Mouse (Mus musculus) liver, embryonic 12.5 days (tissue): ENCODE results near the gene Mpz. TPM values are rescaled to one million over a fixed set of nuclear protein-coding genes. Genes with fewer than 3 reads are reported as not detected.
"Not testable (repeated sequence)": the region's sequence is repeated elsewhere in the genome, so short reads cannot be mapped to it uniquely, and the experiment has no call there.

Source experiments
- ATAC-seq: fragments of 200-750 bp; cut with Nextera tagmentation; 2 replicates; pipeline ENCODE4 v1.8.0; 2017; ENCODE audit warnings: moderate number of reproducible peaks, mild to moderate bottlenecking, moderate library complexity
- H3K27ac ChIP-seq: fragments of 300-500 bp; sonication (generic); 2 replicates; pipeline ENCODE4 v1.5.1; 2016; ENCODE audit warnings: mild to moderate bottlenecking
- H3K27me3 ChIP-seq: fragments of 300-500 bp; sonication (generic); replicated peaks from 2 replicates; pipeline ENCODE4 v1.6.1; 2016; ENCODE audit warnings: mild to moderate bottlenecking, moderate library complexity
- H3K36me3 ChIP-seq: fragments of 300-500 bp; sonication (generic); 2 replicates; pipeline ENCODE4 v1.6.1; 2016; ENCODE audit warnings: mild to moderate bottlenecking, moderate library complexity
- H3K4me1 ChIP-seq: fragments of 300-500 bp; sonication (generic); 2 replicates; pipeline ENCODE4 v1.6.1; 2016
- H3K4me2 ChIP-seq: fragments of 300-500 bp; sonication (generic); 2 replicates; pipeline ENCODE4 v1.6.1; 2016; ENCODE audit warnings: mild to moderate bottlenecking, moderate library complexity
- H3K4me3 ChIP-seq: fragments of 300-500 bp; sonication (generic); 2 replicates; pipeline ENCODE4 v1.5.1; 2016; ENCODE audit warnings: mild to moderate bottlenecking, moderate library complexity
- H3K9ac ChIP-seq: fragments of 300-500 bp; sonication (generic); 2 replicates; pipeline ENCODE4 v1.6.1; 2016; ENCODE audit warnings: mild to moderate bottlenecking, moderate library complexity
- H3K9me3 ChIP-seq: fragments of 300-500 bp; sonication (generic); replicated peaks from 2 replicates; pipeline ENCODE4 v1.6.1; 2016; ENCODE audit warnings: mild to moderate bottlenecking, moderate library complexity
- WGBS: fragments of 180-500 bp; shearing (Covaris S2); methylation state at CpG from one replicate; pipeline ENCODE4 v1.1.7; 2016; ENCODE audit not compliant: insufficient replicate concordance; 5-methylcytosine and 5-hydroxymethylcytosine counted together
- polyA plus RNA-seq: library from polyadenylated mRNA; unstranded; fragments of >200 nt; fragmentation: Nextera tagmentation; extraction: Ambion mirVana; gene quantifications from 2 replicates; pipeline ENCODE4 v1.2.1, GENCODE M21; 2016

Gene Mpz
- polyA plus RNA-seq, 1 experiment from 2014 or later: 0.10 TPM

DNA sequence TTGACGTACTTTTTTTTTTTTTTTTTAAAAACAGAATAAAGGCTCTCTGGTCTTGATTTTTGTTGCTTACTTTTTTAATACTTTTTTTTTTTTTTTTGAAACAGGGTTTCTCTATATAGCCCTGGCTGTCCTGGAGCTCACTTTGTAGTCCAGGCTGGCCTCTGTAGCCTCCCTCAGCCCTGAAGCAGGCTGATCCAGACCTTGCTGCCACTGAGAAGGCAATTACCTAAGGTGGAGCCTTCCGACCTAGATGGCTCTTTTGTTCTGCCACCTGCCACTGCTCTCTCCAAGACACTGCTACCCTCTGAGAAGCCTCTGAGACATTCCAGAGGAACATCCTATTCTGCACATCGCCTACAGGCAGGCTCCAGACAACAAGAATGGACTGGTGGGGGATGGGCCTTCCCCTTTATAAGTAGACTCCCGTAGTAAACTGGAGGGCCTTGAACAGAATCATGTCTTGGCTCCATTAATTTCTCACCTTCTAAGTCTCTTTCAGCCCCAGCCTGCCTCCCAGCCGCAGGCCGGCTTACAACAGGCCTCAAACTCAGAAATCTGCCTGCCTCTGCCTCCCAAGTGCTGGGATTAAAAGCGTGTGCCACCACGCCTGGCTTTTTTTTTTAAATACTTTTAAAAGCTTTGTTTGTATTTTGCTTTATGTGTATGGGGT is 12.9 kb upstream of the Mpz start:
- peaks cover 96% of the 10 kb centered on the region for H3K36me3 ChIP-seq
- not testable (repeated sequence) for H3K4me1 ChIP-seq, H3K9me3 ChIP-seq, H3K27ac ChIP-seq, ATAC-seq, H3K4me3 ChIP-seq, H3K9ac ChIP-seq, H3K27me3 ChIP-seq, H3K4me2 ChIP-seq
- WGBS: 91% methylated on average over 8 of the region's 8 CpGs

DNA sequence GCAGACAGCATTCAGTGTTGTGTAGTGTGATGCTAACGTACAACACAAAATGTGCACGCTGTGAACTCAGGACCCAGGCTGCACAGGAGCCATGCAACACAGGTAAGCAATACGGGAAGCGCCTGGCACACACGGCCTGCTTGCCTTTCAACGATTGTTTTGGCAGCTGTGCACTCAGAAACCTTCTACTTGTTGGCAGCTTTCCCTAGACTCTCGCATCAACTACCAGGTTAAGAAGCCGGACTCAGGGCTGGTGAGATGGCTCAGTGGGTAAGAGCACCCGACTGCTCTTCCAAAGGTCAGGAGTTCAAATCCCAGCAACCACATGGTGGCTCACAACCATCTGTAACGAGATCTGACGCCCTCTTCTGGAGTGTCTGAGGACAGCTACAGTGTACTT is 7.5 kb upstream of the Mpz start:
- not testable (repeated sequence) for ATAC-seq, H3K4me3 ChIP-seq, H3K9ac ChIP-seq, H3K27me3 ChIP-seq, H3K4me2 ChIP-seq, H3K9me3 ChIP-seq, H3K4me1 ChIP-seq, H3K27ac ChIP-seq
- WGBS: 81% methylated on average over 10 of the region's 11 CpGs
- H3K36me3 ChIP-seq: peaks cover 83% of the 10 kb centered on the region

DNA sequence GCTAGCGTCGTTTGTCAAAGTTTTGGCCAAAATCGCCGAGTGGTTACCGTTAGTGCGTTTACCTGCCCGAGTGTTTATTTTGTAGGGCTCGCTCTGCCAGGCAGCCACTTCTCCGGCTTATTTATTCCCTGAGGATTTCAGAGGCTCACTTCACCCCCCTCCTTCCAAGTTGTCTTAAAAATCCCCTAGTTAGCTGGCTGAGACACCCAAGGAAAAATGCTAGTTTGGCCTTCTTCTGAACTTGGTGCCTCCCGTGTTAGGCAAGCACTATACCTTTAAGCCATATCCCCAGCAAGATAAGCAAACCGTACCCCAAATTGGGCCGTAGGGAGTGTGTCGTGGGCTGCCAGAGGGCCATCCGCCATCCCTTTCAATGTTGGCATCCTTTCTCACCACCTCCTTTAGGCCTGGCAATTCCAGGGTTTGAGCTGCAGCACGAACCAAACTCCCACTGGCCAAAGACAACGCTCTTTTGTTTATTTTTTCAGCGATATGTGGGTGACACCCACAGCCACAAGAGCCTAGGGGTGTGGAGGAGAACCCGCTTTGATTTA is 404 bp downstream of the Mpz start:
- Histone ChIP-seq H3K36me3 (peaks cover 8% of the 10 kb centered on the region), H3K4me2 (peak overlapping the region; percentile 87), H3K4me1 (peaks cover 32% of the 10 kb centered on the region), H3K4me3 (peak overlapping the region; percentile 98), H3K9me3 (no peaks in the 10 kb centered on the region), H3K27ac (peak overlapping the region; percentile 80), H3K27me3 (peaks cover 17% of the 10 kb centered on the region), H3K9ac (peak overlapping the region; percentile 90)
- peak; percentile 34; the same call in 1 of the 2 replicates for ATAC-seq
- 9% methylated on average over 18 of the region's 18 CpGs for WGBS

DNA sequence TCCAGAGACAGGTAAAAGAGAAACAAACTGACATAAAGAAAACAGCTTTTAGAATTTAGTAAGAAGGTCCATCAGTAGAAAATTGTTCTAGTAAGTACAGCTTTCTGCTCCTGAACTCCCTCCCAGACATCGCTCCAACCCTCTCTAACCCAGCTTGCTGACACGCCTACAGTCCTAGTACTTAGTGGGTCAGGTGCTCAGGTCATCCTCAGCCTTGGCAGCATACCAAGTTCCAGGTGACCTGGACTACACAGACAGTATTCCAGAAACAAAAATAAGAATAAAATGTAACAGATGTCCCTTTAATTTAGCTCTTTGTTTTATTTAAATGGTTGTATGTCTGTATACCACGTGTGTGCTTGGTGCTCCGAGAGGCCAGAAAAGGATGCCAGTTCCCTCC is 1.5 kb downstream of the Mpz start:
- Histone ChIP-seq H3K9me3 (no peaks in the 10 kb centered on the region), H3K4me3 (no peak overlapping the region), H3K4me2 (no peak overlapping the region), H3K36me3 (0 out of 2 replicates have a peak, but pooled peaks cover 4% of the 10 kb centered on the region), H3K27ac (no peak overlapping the region), H3K27me3 (peaks cover 28% of the 10 kb centered on the region), H3K4me1 (peaks cover 32% of the 10 kb centered on the region), H3K9ac (no peak overlapping the region)
- ATAC-seq: no peak
- WGBS: 83% methylated on average over 4 of the region's 4 CpGs

DNA sequence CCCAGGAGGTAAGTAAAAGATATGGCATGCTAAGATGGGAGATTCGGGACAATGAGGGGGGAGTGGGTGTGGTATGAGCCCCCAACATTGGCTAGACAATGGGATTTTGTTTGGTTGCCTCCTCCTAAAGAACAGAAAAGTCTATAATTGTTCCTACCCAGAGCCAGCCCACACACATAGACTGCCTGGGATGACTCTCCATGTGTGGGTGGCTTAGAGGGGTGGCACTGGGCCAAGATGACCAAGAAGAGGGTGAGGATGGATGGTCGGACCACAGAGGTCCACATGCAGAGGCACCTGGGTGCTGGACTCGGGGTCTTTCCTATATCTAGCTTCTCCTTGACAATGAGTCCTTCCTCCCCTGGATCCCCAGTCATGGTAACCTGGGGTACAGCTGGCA is 6.1 kb downstream of the Mpz start:
- 41% methylated on average over 3 of the region's 3 CpGs for WGBS
- no peak overlapping the region for H3K4me3 ChIP-seq
- H3K9me3 ChIP-seq: no peaks in the 10 kb centered on the region
- H3K27me3 ChIP-seq: peaks cover 68% of the 10 kb centered on the region
- no peak overlapping the region for H3K9ac ChIP-seq
- H3K4me2 ChIP-seq: no peak overlapping the region
- no peaks in the 10 kb centered on the region for H3K36me3 ChIP-seq
- H3K4me1 ChIP-seq: peaks cover 17% of the 10 kb centered on the region
- ATAC-seq: no peak
- H3K27ac ChIP-seq: no peak overlapping the region

DNA sequence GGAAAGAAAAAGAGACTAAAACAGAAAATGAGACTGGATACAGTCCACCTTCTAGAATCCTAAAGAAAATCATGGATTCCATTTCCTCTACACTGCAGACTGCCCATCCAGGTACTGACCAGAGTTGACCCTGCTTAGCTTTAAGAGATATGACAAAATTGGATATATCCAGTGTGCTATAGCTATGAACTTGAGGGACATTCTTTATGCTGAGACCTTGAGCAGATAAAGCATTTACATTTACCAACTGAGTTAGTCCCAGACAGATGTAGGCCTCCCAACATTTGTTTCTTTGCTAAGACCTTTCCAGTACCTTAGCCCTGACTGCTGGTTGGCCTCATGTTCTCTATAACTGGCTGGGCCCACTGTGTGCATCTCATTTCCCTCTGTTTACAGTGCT is 7.5 kb downstream of the Mpz start:
- Histone ChIP-seq H3K4me2 (no peak overlapping the region), H3K27ac (no peak overlapping the region), H3K9me3 (no peaks in the 10 kb centered on the region), H3K9ac (no peak overlapping the region), H3K4me3 (no peak overlapping the region), H3K27me3 (peaks cover 68% of the 10 kb centered on the region), H3K36me3 (no peaks in the 10 kb centered on the region), H3K4me1 (peaks cover 14% of the 10 kb centered on the region)
- no peak for ATAC-seq

DNA sequence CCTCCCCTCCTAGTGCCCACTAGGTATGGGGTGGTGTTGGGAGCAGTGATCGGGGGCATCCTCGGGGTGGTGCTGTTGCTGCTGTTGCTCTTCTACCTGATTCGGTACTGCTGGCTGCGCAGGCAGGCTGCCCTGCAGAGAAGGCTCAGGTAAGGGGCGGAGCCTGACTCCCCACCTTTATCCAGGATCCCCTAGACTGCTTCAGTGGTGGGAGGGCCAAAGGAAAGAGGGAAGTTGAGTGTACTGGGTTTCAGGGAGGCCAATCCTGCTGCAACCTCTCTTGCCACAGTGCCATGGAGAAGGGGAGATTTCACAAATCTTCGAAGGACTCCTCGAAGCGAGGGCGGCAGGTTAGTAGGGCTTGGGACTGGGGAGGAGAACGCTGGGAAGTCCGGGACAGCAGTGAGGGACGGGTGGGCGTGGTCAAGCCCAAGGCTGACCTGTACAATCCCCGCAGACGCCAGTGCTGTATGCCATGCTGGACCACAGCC is 9.0 kb downstream of the Mpz start:
- peak; percentile 47; the same call in 1 of the 2 replicates for ATAC-seq
- H3K4me2 ChIP-seq: peak overlapping the region; percentile 49
- no peaks in the 10 kb centered on the region for H3K9me3 ChIP-seq
- peaks cover 64% of the 10 kb centered on the region for H3K27me3 ChIP-seq
- no peak overlapping the region; the same call in 1 of the 2 replicates for H3K4me3 ChIP-seq
- peaks cover 14% of the 10 kb centered on the region for H3K4me1 ChIP-seq
- no peak overlapping the region for H3K9ac ChIP-seq
- no peaks in the 10 kb centered on the region for H3K36me3 ChIP-seq
- no peak overlapping the region for H3K27ac ChIP-seq
- WGBS: 6% methylated on average over 15 of the region's 15 CpGs

DNA sequence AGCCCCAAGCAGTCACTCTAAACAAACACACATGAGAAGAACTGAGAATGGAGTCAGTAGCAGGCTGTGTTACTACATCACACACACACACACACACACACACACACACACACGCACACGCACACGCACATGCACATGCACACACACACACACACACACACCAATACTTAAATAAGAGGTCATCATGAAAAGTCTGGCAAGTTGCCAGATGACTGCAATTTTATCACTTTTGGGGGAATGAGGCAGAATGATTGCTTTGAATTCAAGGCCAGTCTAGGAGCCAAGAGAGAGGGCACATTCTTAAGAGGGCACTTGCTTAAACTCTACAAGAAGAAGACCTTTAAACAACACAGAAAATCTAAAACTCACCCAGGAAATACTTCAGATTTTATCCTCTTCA is 12.0 kb downstream of the Mpz start:
- H3K9me3 ChIP-seq: no peaks in the 10 kb centered on the region
- H3K27me3 ChIP-seq: peaks cover 50% of the 10 kb centered on the region
- H3K9ac ChIP-seq: no peak overlapping the region
- no peak for ATAC-seq
- 60% methylated on average over 3 of the region's 3 CpGs for WGBS
- no peak overlapping the region for H3K4me2 ChIP-seq
- H3K36me3 ChIP-seq: no peaks in the 10 kb centered on the region
- no peak overlapping the region for H3K27ac ChIP-seq
- peaks cover 14% of the 10 kb centered on the region for H3K4me1 ChIP-seq
- no peak overlapping the region for H3K4me3 ChIP-seq

DNA sequence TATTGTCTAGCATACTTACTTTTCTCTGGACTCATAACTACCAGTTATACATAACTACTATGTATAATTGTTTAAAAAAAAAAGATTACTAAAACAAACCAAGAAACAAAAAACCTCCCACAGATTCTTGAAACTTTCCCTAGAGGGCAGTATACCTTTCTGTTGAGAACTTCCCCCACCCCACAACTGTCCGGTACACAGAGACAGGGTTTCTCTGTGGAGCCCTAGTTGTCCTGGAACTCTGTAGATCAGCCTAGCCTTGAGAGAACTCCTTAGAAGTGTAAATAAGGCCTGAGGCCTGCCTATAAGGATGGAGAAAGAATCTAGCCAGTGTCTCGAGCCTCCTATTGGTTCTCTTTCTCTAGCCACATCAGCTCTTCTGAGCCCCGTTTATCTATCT is 13.7 kb downstream of the Mpz start:
- no peak overlapping the region for H3K9ac ChIP-seq

DNA sequence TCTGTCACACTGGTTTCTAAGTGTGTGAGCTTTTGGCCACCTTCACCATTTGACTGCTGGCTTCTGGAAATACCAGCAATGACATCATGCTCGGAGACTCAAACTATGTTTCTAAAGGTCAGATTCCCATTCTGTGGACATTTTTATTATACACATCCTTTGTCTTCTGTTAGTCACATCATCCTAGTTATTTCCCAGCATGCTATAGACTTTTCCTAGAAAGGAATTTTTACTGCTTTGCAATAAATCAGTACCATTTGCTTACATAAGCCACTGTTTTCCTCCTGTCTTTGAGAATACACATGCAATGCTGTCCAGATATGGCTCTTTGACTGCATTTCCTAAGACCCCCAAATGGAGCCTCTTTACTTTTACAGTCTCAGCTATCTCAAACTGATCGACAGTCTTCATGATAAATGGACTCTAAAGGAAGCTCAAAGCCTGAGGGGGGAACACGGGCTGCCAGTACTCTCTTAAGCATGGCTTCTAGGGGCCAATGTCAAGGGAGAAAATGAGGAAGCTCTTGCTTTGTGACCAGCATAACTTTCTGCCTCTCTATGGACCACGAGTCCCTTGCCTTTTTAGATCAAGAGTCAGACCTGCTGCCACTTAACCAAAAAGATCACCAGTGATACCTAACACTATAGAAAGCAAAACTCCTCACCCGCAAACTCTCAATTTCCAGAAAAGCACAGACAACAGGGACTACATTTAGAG is 15.3 kb downstream of the Mpz start:
- Histone ChIP-seq H3K36me3 (no peaks in the 10 kb centered on the region), H3K27me3 (peaks cover 34% of the 10 kb centered on the region), H3K4me1 (peaks cover under 1% of the 10 kb centered on the region; the same call in 1 of the 2 replicates), H3K4me2 (no peak overlapping the region), H3K4me3 (no peak overlapping the region), H3K27ac (no peak overlapping the region), H3K9ac (no peak overlapping the region), H3K9me3 (no peaks in the 10 kb centered on the region)
- no peak for ATAC-seq
- 39% methylated on average over 5 of the region's 5 CpGs for WGBS

More for the DNA sequence above, 13.7 kb downstream of the Mpz start:
- Histone ChIP-seq H3K27ac (no peak overlapping the region), H3K9me3 (no peaks in the 10 kb centered on the region), H3K27me3 (peaks cover 49% of the 10 kb centered on the region), H3K4me3 (no peak overlapping the region), H3K4me1 (peaks cover 14% of the 10 kb centered on the region), H3K36me3 (no peaks in the 10 kb centered on the region), H3K4me2 (no peak overlapping the region)
- 28% methylated on average over 3 of the region's 3 CpGs for WGBS
- no peak for ATAC-seq

DNA sequence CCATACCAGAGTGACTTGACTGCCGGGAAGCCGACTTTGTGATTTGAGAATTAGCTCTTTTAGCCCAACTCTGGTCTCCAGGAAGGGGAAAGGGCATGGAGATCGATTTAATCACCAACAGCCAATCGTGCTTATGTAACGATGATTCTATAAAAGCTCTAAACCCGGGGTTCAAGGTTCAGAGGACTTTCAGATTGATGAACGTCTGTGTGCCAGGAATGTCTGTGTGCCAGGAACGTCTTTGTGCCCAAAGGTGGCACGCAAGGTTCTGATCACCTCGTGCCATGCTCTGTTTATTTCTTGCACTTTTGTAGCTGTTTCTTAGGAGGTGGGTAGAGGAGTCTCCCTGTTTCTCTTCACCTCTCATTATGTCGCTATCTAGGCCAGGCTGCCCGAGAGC is 18.4 kb downstream of the Mpz start:
- Histone ChIP-seq H3K27ac (no peak overlapping the region), H3K9ac (no peak overlapping the region), H3K4me3 (no peak overlapping the region), H3K27me3 (peaks cover 29% of the 10 kb centered on the region), H3K4me2 (no peak overlapping the region), H3K9me3 (no peaks in the 10 kb centered on the region), H3K36me3 (no peaks in the 10 kb centered on the region), H3K4me1 (no peaks in the 10 kb centered on the region)
- 75% methylated on average over 12 of the region's 12 CpGs for WGBS
- no peak for ATAC-seq

DNA sequence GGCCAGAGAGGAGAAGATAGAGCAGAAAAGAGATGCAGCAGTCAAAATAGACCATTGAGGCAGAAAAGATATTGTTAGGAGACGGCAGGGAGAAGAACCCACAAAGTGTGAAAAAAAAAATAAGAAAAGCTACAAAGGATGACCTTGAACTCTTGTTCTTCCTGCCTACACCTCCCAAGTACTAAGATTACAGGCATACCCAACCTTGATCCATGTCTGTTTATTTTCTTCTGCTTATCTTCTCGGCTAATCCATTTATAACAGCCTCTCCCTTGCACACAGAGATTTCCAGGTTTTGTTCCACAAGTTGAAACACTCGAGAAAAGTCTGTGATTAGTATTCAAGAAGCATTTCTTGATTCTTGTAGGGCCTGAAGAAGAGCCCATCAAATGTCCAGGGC is 19.4 kb downstream of the Mpz start:
- no peak overlapping the region for H3K9ac ChIP-seq
- H3K4me2 ChIP-seq: no peak overlapping the region
- no peaks in the 10 kb centered on the region for H3K4me1 ChIP-seq
- no peaks in the 10 kb centered on the region for H3K9me3 ChIP-seq
- H3K36me3 ChIP-seq: no peaks in the 10 kb centered on the region
- 41% methylated on average over 3 of the region's 3 CpGs for WGBS
- ATAC-seq: no peak
- H3K27me3 ChIP-seq: peaks cover 29% of the 10 kb centered on the region
- H3K27ac ChIP-seq: no peak overlapping the region
- H3K4me3 ChIP-seq: no peak overlapping the region
